Mouse (Mus musculus): ENCODE measurements at regions not wholly inside any gene's neighbourhood (a gene's known extent, or its start where the extent isn't known, plus 50 kb on each side); places are given as distances from the start of the nearest gene placed in this dataset.

- no peak for TF ChIP-seq CTCF (IDR thresholded peaks at IDR 0.05)
- TF ChIP-seq EP300 (IDR thresholded peaks at IDR 0.05): no peak
Measured at GRCm38 (mm10) chr3:133696122-133696521, 151.2 kb upstream of the Tet2 start.
